Mouse (Mus musculus): ENCODE results near the gene Rtl8a. TPM values are rescaled to one million over a fixed set of nuclear protein-coding genes. Genes with fewer than 3 reads are reported as not detected.
"Not testable (repeated sequence)": the region's sequence is repeated elsewhere in the genome, so short reads cannot be mapped to it uniquely, and the experiment has no call there.

The Rtl8a gene
- polyA plus RNA-seq, 1 experiment from 2014 or later, result 47.6 TPM

DNA sequence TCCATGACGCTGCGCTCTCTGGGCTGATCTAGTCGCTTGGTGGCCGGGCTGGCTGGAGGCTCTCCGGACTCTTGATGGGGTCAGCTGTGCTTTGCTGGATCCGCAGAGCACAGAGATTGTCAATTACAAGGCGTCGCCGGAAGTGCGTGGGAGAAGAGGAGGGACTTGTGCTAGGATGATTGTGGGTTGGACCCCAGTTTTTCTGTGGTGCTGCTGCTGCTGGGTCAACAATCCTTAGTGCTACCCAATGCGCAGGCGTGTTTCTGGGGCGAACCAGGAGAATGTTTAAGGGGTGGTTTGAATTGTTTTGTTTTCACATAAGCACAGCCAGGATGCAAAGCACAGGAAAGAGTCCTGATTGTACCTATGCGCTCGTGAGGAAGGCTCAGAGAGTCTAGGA, 26.8 kb upstream of the Rtl8a start, which contains the start of gene Rtl8b:
Gene Rtl8b (minus strand): TSS at position 115 of the 400 bp plus-strand sequence.
- 20% methylated on average over 12 of the region's 15 CpGs for WGBS
- TF ChIP-seq EP300 (optimal IDR thresholded peaks at IDR 0.05), result no peak
- no peak for TF ChIP-seq CTCF (IDR thresholded peaks at IDR 0.05; ENCODE audit: low read depth)
- no peaks in the 10 kb centered on the region for H3K9me3 ChIP-seq (ENCODE audit: control insufficient read depth, low read length)
- ATAC-seq (ENCODE audit: low FRiP score, low TSS enrichment) (peak; percentile 90), DNase-seq (ENCODE audit: low spot score) (peak; percentile 67)
- H3K4me2 ChIP-seq (replicated peaks; ENCODE audit: low read depth), result peak within 1 kb of the TSS; percentile 32
- no peaks in the 10 kb centered on the region for H3K36me3 ChIP-seq (ENCODE audit: control insufficient read depth, insufficient read depth, low read length)
- H3K9ac ChIP-seq (ENCODE audit: low read length), result no peak within 1 kb of the TSS
- peak within 1 kb of the TSS; percentile 10; the same call in 1 of the 2 replicates for H3K4me3 ChIP-seq (ENCODE audit: low read depth, low read length)
- H3K27ac ChIP-seq (replicated peaks), result no peak within 1 kb of the TSS
- no peaks in the 10 kb centered on the region for H3K4me1 ChIP-seq (replicated peaks; ENCODE audit: control insufficient read depth, insufficient read depth)
- H3K27me3 ChIP-seq (ENCODE audit: control insufficient read depth, insufficient read depth, low read length), result no peaks in the 10 kb centered on the region

DNA sequence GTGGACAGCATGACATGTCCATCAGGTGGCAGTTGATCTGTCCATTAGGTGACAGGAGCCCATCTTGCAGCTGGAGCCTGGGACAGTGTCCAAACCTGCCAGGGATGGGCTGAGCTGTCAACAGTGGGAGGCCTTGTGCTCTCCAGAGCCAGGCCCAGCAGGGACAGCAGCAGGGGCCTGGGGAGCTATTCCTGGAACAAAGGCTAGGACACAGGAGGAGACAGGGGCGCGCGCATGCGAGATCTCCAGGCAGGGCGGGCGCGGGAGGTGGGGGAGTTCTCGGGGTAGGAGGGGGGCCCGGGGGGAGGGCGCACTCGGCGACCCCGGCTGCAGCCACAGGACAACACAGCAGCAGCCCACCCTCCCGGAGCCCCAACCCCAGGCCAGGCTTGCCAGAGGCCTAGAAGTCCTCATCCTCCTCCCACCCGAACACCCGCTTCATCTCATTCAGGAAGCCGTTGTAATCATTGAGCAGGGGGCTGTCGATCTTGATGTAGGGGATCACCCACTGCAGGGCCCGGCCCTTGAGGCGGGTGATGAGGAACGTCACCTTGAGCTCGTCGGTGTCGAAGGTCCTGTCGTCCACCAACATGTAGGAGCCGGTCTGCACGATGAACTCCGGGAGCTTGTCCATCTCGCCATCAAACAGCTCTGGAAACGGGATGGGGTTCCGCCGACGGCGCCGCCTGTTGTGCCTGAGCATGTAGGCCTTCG, 26.2 kb upstream of the Rtl8a start:
- not testable (repeated sequence) for H3K36me3 ChIP-seq (ENCODE audit: control insufficient read depth, insufficient read depth, low read length); H3K9ac ChIP-seq (ENCODE audit: low read length); H3K27me3 ChIP-seq (ENCODE audit: control insufficient read depth, insufficient read depth, low read length); H3K9me3 ChIP-seq (ENCODE audit: control insufficient read depth, low read length); DNase-seq (ENCODE audit: low spot score); H3K27ac ChIP-seq (replicated peaks); H3K4me1 ChIP-seq (replicated peaks; ENCODE audit: control insufficient read depth, insufficient read depth); H3K4me2 ChIP-seq (replicated peaks; ENCODE audit: low read depth)
- peak; percentile 58 for ATAC-seq (ENCODE audit: low FRiP score, low TSS enrichment)
- H3K4me3 ChIP-seq (ENCODE audit: low read depth, low read length), result peak overlapping the region; percentile 10; the same call in 1 of the 2 replicates
- no CpG with 5 or more reads among the region's 36 CpGs for WGBS

DNA sequence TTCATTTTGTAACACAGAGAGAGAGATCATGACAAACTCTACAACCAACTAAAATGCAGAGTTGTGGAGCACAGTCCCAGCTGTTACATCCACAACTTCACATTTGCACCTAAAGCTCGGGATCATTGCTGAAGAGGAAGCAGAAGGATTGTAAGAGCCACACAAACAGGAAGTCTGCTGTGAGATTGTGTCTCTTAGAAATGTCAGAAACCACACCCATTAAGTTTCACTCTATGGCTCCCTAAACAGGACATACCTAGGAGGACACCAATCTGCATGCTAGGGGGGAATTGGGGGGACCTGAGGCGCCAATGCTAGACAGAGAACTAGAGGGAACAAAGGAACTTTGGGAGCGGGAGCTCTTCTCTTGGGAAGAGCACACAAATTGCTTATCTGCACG, 9.4 kb upstream of the Rtl8a start:
- H3K36me3 ChIP-seq (ENCODE audit: control insufficient read depth, insufficient read depth, low read length); DNase-seq (ENCODE audit: low spot score); H3K4me3 ChIP-seq (ENCODE audit: low read depth, low read length); H3K9me3 ChIP-seq (ENCODE audit: control insufficient read depth, low read length); H3K9ac ChIP-seq (ENCODE audit: low read length); H3K27me3 ChIP-seq (ENCODE audit: control insufficient read depth, insufficient read depth, low read length); ATAC-seq (ENCODE audit: low FRiP score, low TSS enrichment); H3K4me2 ChIP-seq (replicated peaks; ENCODE audit: low read depth); H3K27ac ChIP-seq (replicated peaks); H3K4me1 ChIP-seq (replicated peaks; ENCODE audit: control insufficient read depth, insufficient read depth): not testable (repeated sequence)
- 57% methylated on average over 4 of the region's 4 CpGs for WGBS

DNA sequence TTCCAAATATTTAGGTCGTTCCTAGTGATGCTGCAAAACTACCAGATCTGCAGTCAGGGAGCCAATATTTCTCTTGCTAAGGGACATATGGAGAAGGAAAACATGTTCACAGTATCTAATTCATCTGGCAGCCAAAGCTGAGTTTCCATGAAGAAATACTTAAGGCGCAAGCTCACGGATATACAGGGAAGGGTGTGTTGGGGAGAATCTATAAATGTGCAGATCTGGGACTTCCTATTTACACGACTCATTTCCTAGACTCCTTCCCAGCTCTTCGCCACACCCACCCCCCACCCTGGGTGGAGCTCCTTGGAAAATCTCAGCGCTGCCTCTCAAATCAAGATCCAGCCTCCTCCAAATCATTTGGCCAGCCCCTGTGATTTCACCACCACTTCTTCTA, 2.4 kb upstream of the Rtl8a start:
- no peak overlapping the region for H3K27ac ChIP-seq (replicated peaks)
- H3K36me3 ChIP-seq (ENCODE audit: control insufficient read depth, insufficient read depth, low read length), result no peaks in the 10 kb centered on the region
- TF ChIP-seq CTCF (IDR thresholded peaks at IDR 0.05; ENCODE audit: low read depth) (no peak), EP300 (optimal IDR thresholded peaks at IDR 0.05) (no peak)
- H3K27me3 ChIP-seq (ENCODE audit: control insufficient read depth, insufficient read depth, low read length), result no peaks in the 10 kb centered on the region
- 62% methylated on average over 6 of the region's 6 CpGs for WGBS
- H3K9ac ChIP-seq (ENCODE audit: low read length), result no peak overlapping the region
- H3K4me3 ChIP-seq (ENCODE audit: low read depth, low read length), result no peak overlapping the region
- H3K9me3 ChIP-seq (ENCODE audit: control insufficient read depth, low read length), result no peaks in the 10 kb centered on the region
- no peak overlapping the region for H3K4me2 ChIP-seq (replicated peaks; ENCODE audit: low read depth)
- ATAC-seq (ENCODE audit: low FRiP score, low TSS enrichment) (no peak), DNase-seq (ENCODE audit: low spot score) (no peak)
- no peaks in the 10 kb centered on the region for H3K4me1 ChIP-seq (replicated peaks; ENCODE audit: control insufficient read depth, insufficient read depth)

DNA sequence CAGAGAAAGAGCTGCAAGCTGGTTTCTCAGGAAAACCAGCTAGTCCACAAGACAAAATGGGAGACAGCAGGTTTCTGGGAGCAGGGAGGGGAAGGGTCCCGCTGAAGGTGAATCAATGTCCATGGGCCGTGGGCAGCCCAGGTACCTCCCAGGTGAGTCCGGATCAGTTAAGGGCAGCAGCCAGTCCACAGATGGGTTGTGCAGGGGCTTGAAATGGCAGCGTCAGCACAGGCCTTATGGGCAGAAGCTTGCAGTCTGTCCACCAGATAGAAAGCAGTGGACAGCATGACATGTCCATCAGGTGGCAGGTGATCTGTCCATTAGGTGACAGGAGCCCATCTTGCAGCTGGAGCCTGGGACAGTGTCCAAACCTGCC, 890 bp downstream of the Rtl8a start:
- 59% methylated on average over 2 of the region's 4 CpGs for WGBS
- not testable (repeated sequence) for H3K4me2 ChIP-seq (replicated peaks; ENCODE audit: low read depth); DNase-seq (ENCODE audit: low spot score); H3K9ac ChIP-seq (ENCODE audit: low read length); H3K4me1 ChIP-seq (replicated peaks; ENCODE audit: control insufficient read depth, insufficient read depth); ATAC-seq (ENCODE audit: low FRiP score, low TSS enrichment); H3K36me3 ChIP-seq (ENCODE audit: control insufficient read depth, insufficient read depth, low read length); H3K27ac ChIP-seq (replicated peaks); H3K9me3 ChIP-seq (ENCODE audit: control insufficient read depth, low read length); H3K27me3 ChIP-seq (ENCODE audit: control insufficient read depth, insufficient read depth, low read length); H3K4me3 ChIP-seq (ENCODE audit: low read depth, low read length)

DNA sequence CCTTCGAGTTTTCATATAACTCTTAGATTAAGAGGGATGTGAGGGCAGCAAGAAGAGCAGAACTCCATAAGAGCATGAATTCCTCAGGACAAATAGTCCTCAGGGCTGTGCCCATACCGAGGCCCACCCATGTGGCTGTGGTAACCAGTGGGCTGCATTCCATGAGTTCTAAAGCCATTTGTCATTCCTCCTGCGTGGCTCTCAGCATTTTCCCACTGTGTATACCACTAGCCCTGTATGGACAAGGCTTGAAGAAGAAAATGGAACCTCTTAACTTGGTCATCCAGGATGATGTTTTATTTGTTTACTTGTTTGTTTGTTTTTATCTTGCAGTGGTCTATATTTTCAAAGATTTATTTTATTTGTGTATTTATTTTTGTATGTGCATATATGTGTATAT, 5.4 kb downstream of the Rtl8a start:
- not testable (repeated sequence) for H3K4me1 ChIP-seq (replicated peaks; ENCODE audit: control insufficient read depth, insufficient read depth); H3K27ac ChIP-seq (replicated peaks); H3K9me3 ChIP-seq (ENCODE audit: control insufficient read depth, low read length); H3K4me2 ChIP-seq (replicated peaks; ENCODE audit: low read depth); ATAC-seq (ENCODE audit: low FRiP score, low TSS enrichment); DNase-seq (ENCODE audit: low spot score); H3K27me3 ChIP-seq (ENCODE audit: control insufficient read depth, insufficient read depth, low read length); H3K4me3 ChIP-seq (ENCODE audit: low read depth, low read length); H3K9ac ChIP-seq (ENCODE audit: low read length); H3K36me3 ChIP-seq (ENCODE audit: control insufficient read depth, insufficient read depth, low read length)
- WGBS, result 32% methylated on average over 3 of the region's 3 CpGs

DNA sequence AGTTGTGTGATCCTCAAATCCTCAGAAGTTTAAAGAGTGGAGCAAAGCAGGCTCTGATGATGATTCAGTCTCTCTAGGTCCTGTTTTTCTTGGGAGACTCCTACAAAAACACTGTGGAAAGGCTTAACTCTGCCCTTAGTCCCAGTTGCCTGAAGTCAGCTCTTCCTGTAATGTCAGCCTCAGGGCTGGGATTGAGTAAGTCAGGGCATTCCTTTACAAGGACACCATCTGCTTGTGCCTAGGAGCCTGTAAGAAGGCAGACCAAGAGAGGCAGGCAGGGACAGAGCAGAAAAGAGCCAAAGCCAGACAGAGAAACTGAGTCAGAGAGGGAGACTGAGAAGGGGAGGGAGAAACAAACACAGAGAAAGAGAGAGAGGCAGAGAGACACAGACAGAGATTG, 32.1 kb downstream of the Rtl8a start:
- H3K4me1 ChIP-seq (replicated peaks; ENCODE audit: control insufficient read depth, insufficient read depth); H3K27me3 ChIP-seq (ENCODE audit: control insufficient read depth, insufficient read depth, low read length); DNase-seq (ENCODE audit: low spot score): not testable (repeated sequence)

More for the DNA sequence above, 32.1 kb downstream of the Rtl8a start:
- not testable (repeated sequence) for ATAC-seq (ENCODE audit: low FRiP score, low TSS enrichment); H3K9ac ChIP-seq (ENCODE audit: low read length); H3K36me3 ChIP-seq (ENCODE audit: control insufficient read depth, insufficient read depth, low read length); H3K4me3 ChIP-seq (ENCODE audit: low read depth, low read length); H3K9me3 ChIP-seq (ENCODE audit: control insufficient read depth, low read length); H3K27ac ChIP-seq (replicated peaks); H3K4me2 ChIP-seq (replicated peaks; ENCODE audit: low read depth)

Measured in stomach, postnatal 0 days (tissue).